Mouse (Mus musculus): ENCODE data around the gene Smap2. TPM values are rescaled to one million over a fixed set of nuclear protein-coding genes. Genes with fewer than 3 reads are reported as not detected.
A peak's percentile ranks its signal among the peaks of the same experiment; 100 is the strongest.
"Not testable (repeated sequence)": the region's sequence is repeated elsewhere in the genome, so short reads cannot be mapped to it uniquely, and the experiment has no call there.

The Smap2 gene
- 100 to 1,000 TPM; 152 to 166 TPM for total RNA-seq (2021)
- long read RNA-seq, experiment 1, transcript Smap2-201 (10 exons, 2,905 nt) = major isoform, 139 of 168 reads
- long read RNA-seq, experiment 1, partial matches to known transcripts = 19 of 168 reads
- long read RNA-seq, experiment 1, other reads (novel, unspliced or antisense) = 10 of 168 reads
- long read RNA-seq, experiment 2, transcript Smap2-201 (10 exons, 2,905 nt) = major isoform, 231 of 256 reads
- long read RNA-seq, experiment 2, partial matches to known transcripts = 12 of 256 reads
- long read RNA-seq, experiment 2, other reads (novel, unspliced or antisense) = 13 of 256 reads

- TF ChIP-seq CTCF (conservative IDR thresholded peaks at IDR 0.05) = peak; percentile 87
- Histone ChIP-seq H3K4me3 (peak within 1 kb of the TSS; percentile 88), H3K27ac (peak within 1 kb of the TSS; percentile 97)
- DNase-seq (ENCODE audit: low spot score in 2 of 2) = peak; percentile 99
These were observed at the start of gene Smap2 for GRCm38 (mm10) chr4:121016928-121017657. Smap2 (minus strand) TSS chr4:121017247.

GRCm38 (mm10) chr4:121065336-121065735, 48.3 kb upstream of the Smap2 start:
- DNase-seq (ENCODE audit: low spot score in 2 of 2) = no peak
- H3K27ac ChIP-seq = no peak overlapping the region
- no peak overlapping the region for H3K4me3 ChIP-seq
- TF ChIP-seq CTCF (conservative IDR thresholded peaks at IDR 0.05) = no peak

GRCm38 (mm10) chr4:121059218-121059617, 42.2 kb upstream of the Smap2 start:
- DNase-seq (ENCODE audit: low spot score in 2 of 2); H3K4me3 ChIP-seq; H3K27ac ChIP-seq: not testable (repeated sequence)

GRCm38 (mm10) chr4:121057032-121057431, 40.0 kb upstream of the Smap2 start:
- no peak for TF ChIP-seq CTCF (conservative IDR thresholded peaks at IDR 0.05)
- DNase-seq (ENCODE audit: low spot score in 2 of 2) = peak in 1 of 2 experiments; percentile 51
- H3K27ac ChIP-seq = no peak overlapping the region
- H3K4me3 ChIP-seq = no peak overlapping the region

GRCm38 (mm10) chr4:121056342-121056741, 39.3 kb upstream of the Smap2 start:
- no peak for DNase-seq (ENCODE audit: low spot score in 2 of 2)
- H3K27ac ChIP-seq = no peak overlapping the region
- no peak overlapping the region for H3K4me3 ChIP-seq
- TF ChIP-seq CTCF (conservative IDR thresholded peaks at IDR 0.05) = peak; percentile 83

- Histone ChIP-seq H3K4me3 (no peak overlapping the region; the same call in 1 of the 2 replicates), H3K27ac (no peak overlapping the region)
- DNase-seq (ENCODE audit: low spot score in 2 of 2) = no peak
- TF ChIP-seq CTCF (conservative IDR thresholded peaks at IDR 0.05) = no peak
These were observed 35.6 kb upstream of the Smap2 start for GRCm38 (mm10) chr4:121052454-121053323.

- no peak overlapping the region for H3K27ac ChIP-seq
- DNase-seq (ENCODE audit: low spot score in 2 of 2) = no peak
- H3K4me3 ChIP-seq = no peak overlapping the region
- peak; percentile 37 for TF ChIP-seq CTCF (conservative IDR thresholded peaks at IDR 0.05)
These were observed 34.8 kb upstream of the Smap2 start for GRCm38 (mm10) chr4:121051863-121052262.

GRCm38 (mm10) chr4:121042946-121043345, 25.9 kb upstream of the Smap2 start:
- DNase-seq (ENCODE audit: low spot score in 2 of 2) = no peak
- no peak overlapping the region for H3K4me3 ChIP-seq
- no peak for TF ChIP-seq CTCF (conservative IDR thresholded peaks at IDR 0.05)
- H3K27ac ChIP-seq = no peak overlapping the region

GRCm38 (mm10) chr4:121042472-121042871, 25.4 kb upstream of the Smap2 start:
- Histone ChIP-seq H3K27ac (no peak overlapping the region), H3K4me3 (no peak overlapping the region)
- no peak for DNase-seq (ENCODE audit: low spot score in 2 of 2)
- TF ChIP-seq CTCF (conservative IDR thresholded peaks at IDR 0.05) = no peak

GRCm38 (mm10) chr4:121040897-121041671, 24.0 kb upstream of the Smap2 start:
- Histone ChIP-seq H3K4me3 (no peak overlapping the region; the same call in 1 of the 2 replicates), H3K27ac (peak overlapping the region; percentile 61; the same call in 1 of the 2 replicates)
- DNase-seq (ENCODE audit: low spot score in 2 of 2) = peak; percentile 64 to 65
- peak; percentile 89 for TF ChIP-seq CTCF (conservative IDR thresholded peaks at IDR 0.05)

GRCm38 (mm10) chr4:121040323-121040722, 23.3 kb upstream of the Smap2 start:
- Histone ChIP-seq H3K4me3 (no peak overlapping the region; the same call in 1 of the 2 replicates), H3K27ac (no peak overlapping the region)
- TF ChIP-seq CTCF (conservative IDR thresholded peaks at IDR 0.05) = no peak

More at GRCm38 (mm10) chr4:121040323-121040722, 23.3 kb upstream of the Smap2 start:
- DNase-seq (ENCODE audit: low spot score in 2 of 2) = no peak
